Mouse (Mus musculus) heart, adult 2 months (tissue): ENCODE data around the gene Ginm1.

Source experiments
- CTCF ChIP-seq: fragments of 200-600 bp; IDR thresholded peaks from 2 replicates; pipeline ENCODE4 v1.8.1; 2022; ENCODE audit warnings: antibody characterized with exemption, mild to moderate bottlenecking, moderate library complexity
- EP300 ChIP-seq: fragments of 200-500 bp; IDR thresholded peaks from 2 replicates; pipeline ENCODE4 v1.6.1; 2011; ENCODE audit warnings: low read depth, low read length, control low read depth; ENCODE audit not compliant: insufficient read depth
- POLR2A ChIP-seq: fragments of 200-500 bp; IDR thresholded peaks from 2 replicates; pipeline ENCODE4 v1.6.1; 2011; ENCODE audit warnings: mild to moderate bottlenecking, low read depth, low read length, control low read depth; ENCODE audit not compliant: insufficient read depth

- no peak for TF ChIP-seq CTCF
- TF ChIP-seq EP300, result no peak
- TF ChIP-seq POLR2A, result no peak
Measured at GRCm38 (mm10) chr10:7839551-7840352, 47.1 kb upstream of the Ginm1 start.
